Mouse (Mus musculus): ENCODE data around the gene Fgfr2.
A peak's percentile ranks its signal among the peaks of the same experiment; 100 is the strongest.

Gene Fgfr2

GRCm38 (mm10) chr7:131364131-131364530 is 1759.0 kb downstream of the Fgfr2 start:
- no peak for DNase-seq (ENCODE audit: low read depth, low spot score)

GRCm38 (mm10) chr7:131362615-131363300 is 1760.4 kb downstream of the Fgfr2 start, which contains the start of gene 2310057M21Rik:
2310057M21Rik (minus strand) TSS chr7:131362759.
- DNase-seq (ENCODE audit: low read depth, low spot score), result peak; percentile 92

- DNase-seq (ENCODE audit: low read depth, low spot score), result no peak
Measured at GRCm38 (mm10) chr7:131362269-131362614, 1760.9 kb downstream of the Fgfr2 start.

GRCm38 (mm10) chr7:131356105-131356504 is 1767.0 kb downstream of the Fgfr2 start:
- no peak for DNase-seq (ENCODE audit: low read depth, low spot score)

GRCm38 (mm10) chr7:131345856-131346541 is 1777.2 kb downstream of the Fgfr2 start:
- DNase-seq (ENCODE audit: low read depth, low spot score), result no peak

GRCm38 (mm10) chr7:131337502-131338068 is 1785.6 kb downstream of the Fgfr2 start:
- DNase-seq (ENCODE audit: low read depth, low spot score), result no peak

GRCm38 (mm10) chr7:131333564-131333963 is 1789.6 kb downstream of the Fgfr2 start, which contains the start of gene Fam24a:
Fam24a (plus strand) TSS chr7:131333864.
- DNase-seq (ENCODE audit: low read depth, low spot score), result no peak

GRCm38 (mm10) chr7:131331688-131332087 is 1791.5 kb downstream of the Fgfr2 start:
- DNase-seq (ENCODE audit: low read depth, low spot score), result no peak

GRCm38 (mm10) chr7:131329416-131329815 is 1793.7 kb downstream of the Fgfr2 start, which contains the start of gene Fam24b:
Fam24b (minus strand) TSS chr7:131329516.
- DNase-seq (ENCODE audit: low read depth, low spot score), result no peak

GRCm38 (mm10) chr7:131327054-131327453 is 1796.1 kb downstream of the Fgfr2 start:
- no peak for DNase-seq (ENCODE audit: low read depth, low spot score)

- DNase-seq (ENCODE audit: low read depth, low spot score), result no peak
Measured at GRCm38 (mm10) chr7:131322192-131322591, 1801.0 kb downstream of the Fgfr2 start, which contains the start of gene Cuzd1. Cuzd1 (minus strand) TSS chr7:131322292.

- no peak for DNase-seq (ENCODE audit: low read depth, low spot score)
Measured at GRCm38 (mm10) chr7:131318340-131318739, 1804.8 kb downstream of the Fgfr2 start.

GRCm38 (mm10) chr7:131317587-131317986 is 1805.6 kb downstream of the Fgfr2 start:
- no peak for DNase-seq (ENCODE audit: low read depth, low spot score)

- no peak for DNase-seq (ENCODE audit: low read depth, low spot score)
Measured at GRCm38 (mm10) chr7:131314493-131314892, 1808.7 kb downstream of the Fgfr2 start.

GRCm38 (mm10) chr7:131306733-131307132 is 1816.4 kb downstream of the Fgfr2 start:
- DNase-seq (ENCODE audit: low read depth, low spot score), result no peak

GRCm38 (mm10) chr7:131303340-131303739 is 1819.8 kb downstream of the Fgfr2 start:
- DNase-seq (ENCODE audit: low read depth, low spot score), result no peak

GRCm38 (mm10) chr7:131297151-131297550 is 1826.0 kb downstream of the Fgfr2 start:
- DNase-seq (ENCODE audit: low read depth, low spot score), result no peak

GRCm38 (mm10) chr7:131265851-131266250 is 1857.3 kb downstream of the Fgfr2 start:
- DNase-seq (ENCODE audit: low read depth, low spot score), result no peak

- no peak for DNase-seq (ENCODE audit: low read depth, low spot score)
Measured at GRCm38 (mm10) chr7:131264251-131264650, 1858.9 kb downstream of the Fgfr2 start.

- no peak for DNase-seq (ENCODE audit: low read depth, low spot score)
Measured at GRCm38 (mm10) chr7:131260946-131261345, 1862.2 kb downstream of the Fgfr2 start.

- no peak for DNase-seq (ENCODE audit: low read depth, low spot score)
Measured at GRCm38 (mm10) chr7:131257309-131257708, 1865.8 kb downstream of the Fgfr2 start.

GRCm38 (mm10) chr7:131256841-131257240 is 1866.3 kb downstream of the Fgfr2 start:
- no peak for DNase-seq (ENCODE audit: low read depth, low spot score)

GRCm38 (mm10) chr7:131244993-131245392 is 1878.2 kb downstream of the Fgfr2 start:
- DNase-seq (ENCODE audit: low read depth, low spot score), result no peak

Data from CD4-positive, CD25-positive, alpha-beta regulatory T cell, adult 2 months (primary cell).